Mouse (Mus musculus): ENCODE results near the gene Paqr7.

DNA sequence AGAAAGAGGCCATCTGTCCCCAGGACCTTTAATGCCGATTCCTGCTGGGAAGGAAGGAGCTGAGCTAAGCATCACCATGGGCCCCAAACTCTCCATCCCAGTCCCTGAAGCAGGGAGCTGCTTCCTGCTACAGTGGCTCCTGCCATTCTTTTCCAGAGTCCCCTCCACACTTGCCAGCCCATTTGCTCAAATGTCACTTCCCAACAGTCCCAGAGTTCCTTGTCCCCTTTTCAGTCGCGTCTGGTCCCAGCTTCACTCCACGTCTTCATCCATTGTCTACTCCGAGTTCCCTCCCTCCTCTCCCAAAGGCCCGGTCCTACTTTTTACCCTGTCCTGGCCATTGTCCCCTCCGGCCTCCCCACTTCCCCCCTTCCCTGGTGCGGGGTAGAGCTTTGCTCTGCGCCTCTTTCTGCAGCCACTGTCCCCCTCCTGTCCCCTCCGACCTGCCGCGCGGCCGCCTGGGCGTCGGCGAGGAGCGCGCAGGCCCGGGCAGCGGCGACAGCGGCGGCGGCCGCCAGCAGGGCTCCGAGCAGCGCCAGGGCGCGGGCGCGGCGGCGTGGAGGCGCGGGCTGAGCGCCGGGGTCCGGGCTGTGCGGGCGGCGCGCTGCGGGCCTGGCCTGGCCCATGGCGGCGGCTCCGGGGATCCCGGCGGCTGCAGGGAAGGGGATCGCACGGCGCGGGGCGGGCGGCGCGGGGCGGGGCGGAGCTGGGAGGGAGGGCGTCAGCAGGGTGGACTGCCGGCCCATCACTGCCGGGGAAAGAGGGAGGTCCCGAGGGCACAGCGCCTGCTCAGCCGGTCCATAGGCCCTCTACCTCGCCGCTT is 55.2 kb downstream of the Paqr7 start, which contains the start of gene Selenon:
- TF ChIP-seq POLR2A (IDR thresholded peaks at IDR 0.05; ENCODE audit: borderline replicate concordance, extremely low read depth, low read depth, low read length) (no peak), CTCF (IDR thresholded peaks at IDR 0.05; ENCODE audit: insufficient read depth, low read length) (no peak)

Measured in lung, adult 2 months (tissue).